Mouse (Mus musculus) liver, embryonic 14.5 days (tissue): ENCODE data around the gene Tor1a.

Source experiments
- CTCF ChIP-seq: IDR thresholded peaks from 2 replicates; pipeline ENCODE4 v1.5.1; 2016; ENCODE audit warnings: antibody characterized with exemption, low read depth, control low read depth
- EP300 ChIP-seq: IDR thresholded peaks from 2 replicates; pipeline ENCODE4 v1.6.1; 2016; ENCODE audit warnings: antibody characterized with exemption, low read depth

DNA sequence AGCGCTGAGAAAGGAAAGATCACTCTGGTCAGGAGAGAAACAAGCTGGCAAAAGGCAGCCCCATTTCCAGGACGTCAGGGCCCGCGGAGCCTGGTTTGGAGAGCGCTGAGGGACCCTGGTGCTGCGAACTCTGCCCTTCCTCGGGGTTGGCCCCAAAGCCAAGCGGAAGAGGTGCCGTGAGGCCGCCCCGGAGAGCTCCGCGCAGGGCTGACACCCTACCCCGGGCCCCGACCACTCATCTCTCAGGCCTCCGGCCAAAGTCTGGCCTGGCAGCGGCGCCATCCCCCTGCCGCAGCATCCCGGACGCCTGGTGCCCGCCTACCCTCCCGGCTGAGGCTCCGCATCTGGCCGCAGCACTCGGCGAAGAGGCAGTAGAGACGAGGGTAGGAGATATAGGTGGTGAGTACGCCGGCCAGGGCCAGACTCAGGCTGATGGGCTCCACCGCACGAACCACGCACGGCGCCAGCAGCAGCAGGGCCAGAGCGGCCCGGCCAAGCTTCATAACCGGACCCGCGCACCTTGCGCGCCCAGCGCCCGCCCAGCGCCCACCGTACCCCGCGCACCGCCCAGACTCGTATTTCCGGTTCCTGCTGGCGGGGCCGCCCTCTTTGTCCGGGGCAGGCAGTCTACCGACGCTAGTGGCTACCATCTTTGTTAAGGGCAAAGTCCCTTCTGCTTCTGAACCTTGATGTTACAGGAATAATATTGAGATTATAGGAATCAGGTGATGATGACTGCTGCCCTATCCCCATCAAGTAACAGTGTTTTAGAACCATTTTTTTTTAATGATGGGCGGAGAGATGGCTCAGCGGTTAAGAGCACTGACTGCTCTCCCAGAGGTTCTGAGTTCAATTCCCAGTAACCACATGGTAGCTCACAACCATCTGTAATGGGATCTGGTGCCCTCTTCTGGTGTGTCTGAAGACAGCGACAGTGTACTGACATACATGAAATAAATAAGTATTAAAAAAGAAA lies at the start of gene Tor1a:
- no peak for TF ChIP-seq CTCF
- no peak for TF ChIP-seq EP300
